Mouse (Mus musculus): ENCODE data around the gene Prps1l3.

- no peak for TF ChIP-seq CTCF (IDR thresholded peaks at IDR 0.05; ENCODE audit: extremely low read depth, insufficient read depth, low read length)
- no peak for TF ChIP-seq POLR2A (IDR thresholded peaks at IDR 0.05; ENCODE audit: extremely low read depth, insufficient read depth, low read length)
Observed at GRCm38 (mm10) chr12:57201901-57202300, 28.3 kb upstream of the Prps1l3 start.

Data from cortical plate, adult 2 months (tissue).